Mouse (Mus musculus) neutrophil, adult 5-6 weeks (primary cell): Measurements from ENCODE around the gene Arf3. TPM values are rescaled to one million over a fixed set of nuclear protein-coding genes. Genes with fewer than 3 reads are reported as not detected.
"Not testable (repeated sequence)": the region's sequence is repeated elsewhere in the genome, so short reads cannot be mapped to it uniquely, and the experiment has no call there.

ENCODE experiments used
- ATAC-seq: fragments of 151-379, 151-347 bp; 2 replicates; pipeline ENCODE4 v1.8.0; 2017; ENCODE audit warnings: mild to moderate bottlenecking, moderate TSS enrichment; ENCODE audit not compliant: insufficient number of reproducible peaks, poor library complexity, low FRiP score, severe bottlenecking; ENCODE audit errors: extremely low read depth
- total RNA-seq: library from RNA; stranded (forward); fragments of 200-1000 nt; gene quantifications from 2 replicates; pipeline ENCODE4 v1.2.3, GENCODE M21; 2017

The Arf3 gene
- 53.5 and 60.3 TPM in 2 replicates for total RNA-seq

DNA sequence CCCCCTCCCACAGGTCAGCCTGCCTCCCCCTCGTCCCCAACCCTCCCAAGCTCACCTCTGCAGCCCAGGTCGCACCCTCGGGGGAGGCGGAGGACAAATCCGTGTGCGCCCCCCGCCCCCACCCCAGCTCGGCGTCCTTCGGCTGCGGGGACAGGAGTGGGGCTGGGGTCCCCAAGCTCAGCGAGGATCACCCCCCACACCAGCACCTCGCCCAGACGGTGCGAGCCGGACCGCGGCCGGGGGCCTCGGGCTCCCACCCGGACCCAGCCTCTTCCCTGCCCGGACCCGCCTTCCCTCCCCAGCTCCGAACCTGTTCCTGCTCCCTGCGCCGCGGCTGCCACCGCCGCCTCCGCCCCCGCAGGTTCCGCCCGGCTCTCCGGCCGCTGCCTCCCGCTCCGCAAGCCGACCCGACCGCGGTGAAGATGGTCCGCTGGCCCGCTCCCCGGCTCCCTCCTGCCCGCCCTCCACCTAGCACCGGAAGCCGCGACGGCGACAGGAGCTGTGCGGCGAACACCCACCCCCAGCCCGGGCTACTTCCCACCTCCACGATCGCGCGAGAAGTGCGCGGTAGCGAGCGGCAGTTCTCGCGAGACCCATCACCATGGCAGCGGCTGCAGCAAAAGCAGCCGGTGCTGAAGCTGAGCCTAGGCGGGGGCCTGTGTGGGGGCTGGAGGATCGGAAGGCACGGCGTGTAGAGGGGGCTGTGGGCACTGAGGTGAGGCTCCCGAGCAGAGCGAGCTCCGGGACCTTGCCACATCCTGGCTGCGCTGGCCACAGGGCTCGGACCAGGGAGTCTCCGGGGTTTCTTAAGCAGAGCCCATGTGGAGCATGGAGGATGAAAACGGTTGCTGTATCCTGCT, at the start of gene Arf3:
Arf3 (minus strand) TSS at position 545 of the 860 bp plus-strand sequence.
- peak; percentile 93 for ATAC-seq

- not testable (repeated sequence) for ATAC-seq
Observed at GRCm38 (mm10) chr15:98810212-98810611, 47.2 kb upstream of the Arf3 start.

DNA sequence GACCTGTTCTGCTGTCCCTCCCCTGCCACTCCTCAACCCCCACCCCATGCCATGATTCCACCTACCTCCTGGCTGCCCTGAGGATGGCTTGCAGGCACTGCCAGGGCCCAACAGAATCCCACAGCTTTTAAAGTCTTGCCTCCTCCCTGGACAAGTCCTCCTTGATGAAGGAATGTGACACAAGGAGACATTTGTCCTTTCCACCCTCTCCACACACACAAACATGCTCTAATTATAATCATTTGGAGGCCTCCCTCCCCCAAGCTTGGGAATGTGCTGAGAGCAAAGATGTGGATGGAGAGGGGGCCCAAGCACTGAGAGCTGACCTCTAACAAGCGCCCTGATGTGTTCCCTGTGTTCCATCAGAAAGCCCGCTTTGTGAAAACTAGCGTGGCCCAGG, 46.4 kb upstream of the Arf3 start, which contains the start of gene Ddn:
Ddn (minus strand) TSS at position 101 of the 400 bp plus-strand sequence.
- ATAC-seq = no peak

- ATAC-seq = no peak
Observed at GRCm38 (mm10) chr15:98808651-98809134, 45.7 kb upstream of the Arf3 start.

DNA sequence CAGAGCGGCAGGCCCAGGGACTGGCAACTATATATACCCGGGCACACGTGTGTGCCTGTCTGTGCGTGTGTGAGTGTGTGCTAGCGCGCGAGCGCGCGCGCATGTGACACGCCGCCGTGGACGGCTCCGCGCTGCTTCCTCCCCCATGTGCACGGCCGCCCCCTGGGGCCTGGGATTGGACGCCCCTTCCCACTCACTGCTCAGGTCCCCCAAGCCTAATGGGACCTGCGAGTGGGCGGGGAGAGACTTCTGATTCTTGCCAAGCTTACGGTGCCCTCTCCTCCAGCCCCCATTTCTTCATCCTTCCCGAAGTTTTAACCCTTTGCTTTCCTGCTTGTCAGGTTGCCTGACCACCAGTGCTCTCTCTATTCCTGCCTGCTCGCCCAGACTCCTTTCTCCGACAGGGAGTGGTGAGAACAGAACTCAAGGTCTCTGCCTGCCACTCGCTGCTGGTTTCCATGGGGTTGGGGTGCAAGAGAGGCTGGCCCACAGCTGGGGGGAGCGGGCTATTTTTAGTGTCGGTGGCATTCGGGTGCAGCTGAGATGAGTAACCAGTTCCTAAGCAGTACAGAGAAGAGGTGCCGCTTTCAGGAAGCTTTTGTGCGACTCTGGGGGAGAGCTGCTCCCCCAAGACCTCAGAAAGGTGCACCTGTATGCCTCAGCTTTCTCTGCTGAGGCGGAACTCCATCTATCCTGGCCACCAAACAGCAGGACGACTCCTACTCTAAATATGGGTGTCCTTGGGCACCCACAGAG, 45.1 kb upstream of the Arf3 start:
- no peak for ATAC-seq

GRCm38 (mm10) chr15:98806809-98807770, 44.1 kb upstream of the Arf3 start:
- no peak for ATAC-seq

DNA sequence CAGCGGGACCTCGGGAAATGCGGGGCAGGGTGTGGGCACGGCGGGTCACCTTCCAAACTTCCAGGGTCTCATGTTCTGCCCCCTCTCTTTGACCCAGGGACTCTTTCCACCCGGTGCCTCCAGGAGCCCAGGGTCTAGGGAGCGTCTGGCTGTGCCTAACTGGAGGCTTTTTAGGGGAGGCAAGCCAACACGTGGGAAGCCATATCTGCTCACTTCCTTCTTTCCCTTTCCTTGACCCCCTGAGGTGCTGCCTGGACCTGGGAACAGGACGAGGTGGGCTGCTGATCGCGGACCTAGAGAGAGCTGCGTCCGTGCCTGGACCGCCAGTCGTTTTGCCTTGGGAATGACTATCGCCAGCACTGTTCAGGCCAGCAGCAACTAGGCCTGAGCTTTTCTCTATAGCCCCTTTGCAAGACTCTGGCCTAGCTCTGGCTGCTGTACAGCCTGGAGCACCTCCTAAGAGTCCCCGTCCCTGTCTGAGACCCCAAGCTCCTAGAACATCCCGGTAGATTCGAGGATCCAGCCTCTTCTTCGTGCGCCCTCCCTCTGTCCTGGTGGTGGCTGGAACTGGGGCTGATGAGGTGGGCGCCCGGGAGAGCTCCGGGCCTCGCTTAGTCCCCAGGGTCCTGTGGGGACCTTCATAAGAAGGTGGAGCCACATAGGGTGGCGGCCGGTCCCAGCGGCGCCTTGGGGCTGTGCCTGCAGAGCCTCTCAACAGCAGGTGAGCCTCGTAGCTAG, 43.2 kb upstream of the Arf3 start:
- ATAC-seq = no peak

GRCm38 (mm10) chr15:98805324-98806040, 42.5 kb upstream of the Arf3 start:
- no peak for ATAC-seq

GRCm38 (mm10) chr15:98804054-98804453, 41.0 kb upstream of the Arf3 start:
- peak; percentile 53 for ATAC-seq

- no peak for ATAC-seq
Observed at GRCm38 (mm10) chr15:98802926-98803325, 39.9 kb upstream of the Arf3 start.

DNA sequence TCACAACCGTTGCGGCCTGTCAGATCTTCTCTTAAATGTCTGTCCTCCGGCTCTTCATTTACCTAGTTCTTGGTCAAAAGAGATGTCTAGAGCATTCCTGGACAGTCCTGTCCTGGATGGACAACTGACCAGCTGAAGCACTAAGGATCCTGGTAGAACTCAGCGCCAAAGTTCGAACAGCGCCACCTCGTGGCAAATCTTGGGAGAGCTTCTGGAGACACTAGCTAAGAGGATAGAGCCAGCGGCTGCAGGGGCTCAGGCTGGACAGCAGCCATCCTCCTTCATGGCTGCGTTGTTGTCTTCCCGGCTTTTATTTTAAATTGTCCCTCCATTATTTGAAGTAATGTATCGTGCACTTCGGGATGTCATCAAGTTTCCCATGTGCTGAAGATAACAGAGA, 36.4 kb upstream of the Arf3 start:
- peak; percentile 39 for ATAC-seq

- ATAC-seq = no peak
Observed at GRCm38 (mm10) chr15:98798903-98799302, 35.9 kb upstream of the Arf3 start.

GRCm38 (mm10) chr15:98797835-98798492, 35.0 kb upstream of the Arf3 start:
- ATAC-seq = no peak

DNA sequence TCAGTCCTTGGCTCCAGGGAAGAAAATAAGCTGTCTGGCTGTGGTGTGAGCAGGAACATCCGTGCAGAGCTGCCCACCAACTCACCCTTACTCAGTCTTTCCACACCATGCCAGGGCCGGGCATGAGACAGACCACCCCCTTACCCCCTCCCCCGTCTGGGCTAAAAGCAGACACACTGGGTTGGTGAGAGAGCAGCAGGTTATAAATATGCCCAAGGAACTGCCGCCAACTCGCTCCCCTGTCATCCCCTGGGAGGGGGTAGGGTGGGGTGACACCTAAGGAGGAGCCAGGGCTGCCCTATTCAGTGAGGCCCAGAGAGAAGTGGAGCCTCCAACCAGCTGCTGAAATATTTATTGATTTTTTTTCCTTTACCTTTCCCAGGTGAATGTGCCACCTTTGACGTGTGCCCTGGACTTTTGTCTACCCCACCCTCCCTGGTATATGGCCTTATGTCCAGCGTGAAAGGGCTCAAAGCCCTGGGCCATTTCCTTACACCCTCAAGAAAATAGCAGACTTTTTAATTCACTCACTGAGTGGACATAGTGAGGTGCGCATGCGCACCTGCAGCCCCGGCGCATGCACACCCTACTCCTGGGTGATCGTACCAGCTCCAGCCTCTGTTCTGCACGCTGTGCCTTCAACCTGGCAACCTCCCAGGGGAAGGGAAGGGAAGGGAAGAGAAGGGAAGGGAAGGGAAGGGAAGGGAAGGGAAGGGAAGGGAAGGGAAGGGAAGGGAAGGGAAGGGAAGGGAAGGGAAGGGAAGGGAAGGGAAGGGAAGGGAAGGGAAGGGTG, 34.0 kb upstream of the Arf3 start:
- no peak for ATAC-seq

DNA sequence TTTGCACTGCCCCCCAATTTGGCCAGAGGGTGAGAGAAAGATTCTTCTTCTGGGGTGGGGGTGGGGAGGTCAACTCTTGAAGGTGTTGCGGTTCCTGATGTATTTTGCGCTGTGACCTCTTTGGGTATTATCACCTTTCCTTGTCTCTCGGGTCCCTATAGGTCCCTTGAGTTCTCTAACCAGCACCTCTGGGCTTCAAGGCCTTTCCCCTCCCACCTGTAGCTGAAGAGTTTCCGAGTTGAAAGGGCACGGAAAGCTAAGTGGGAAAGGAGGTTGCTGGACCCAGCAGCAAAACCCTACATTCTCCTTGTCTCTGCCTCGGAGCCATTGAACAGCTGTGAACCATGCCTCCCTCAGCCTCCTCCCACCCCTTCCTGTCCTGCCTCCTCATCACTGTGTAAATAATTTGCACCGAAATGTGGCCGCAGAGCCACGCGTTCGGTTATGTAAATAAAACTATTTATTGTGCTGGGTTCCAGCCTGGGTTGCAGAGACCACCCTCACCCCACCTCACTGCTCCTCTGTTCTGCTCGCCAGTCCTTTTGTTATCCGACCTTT, 30.2 kb upstream of the Arf3 start:
- ATAC-seq = no peak
